Mouse (Mus musculus): Measurements from ENCODE around the gene 2010111I01Rik.

The 2010111I01Rik gene

GRCm38 (mm10) chr13:63111297-63112042, 146.8 kb downstream of the 2010111I01Rik start:
- no peak for DNase-seq (ENCODE audit: extremely low read depth, low read depth)

- no peak for DNase-seq (ENCODE audit: extremely low read depth, low read depth)
Observed at GRCm38 (mm10) chr13:63112043-63112597, 147.4 kb downstream of the 2010111I01Rik start.

- DNase-seq (ENCODE audit: extremely low read depth, low read depth) = no peak
Observed at GRCm38 (mm10) chr13:63112598-63113372, 148.1 kb downstream of the 2010111I01Rik start.

- no peak for DNase-seq (ENCODE audit: extremely low read depth, low read depth)
Observed at GRCm38 (mm10) chr13:63113881-63114301, 149.2 kb downstream of the 2010111I01Rik start.

GRCm38 (mm10) chr13:63115187-63115784, 150.6 kb downstream of the 2010111I01Rik start:
- DNase-seq (ENCODE audit: extremely low read depth, low read depth) = no peak

- no peak for DNase-seq (ENCODE audit: extremely low read depth, low read depth)
Observed at GRCm38 (mm10) chr13:63117495-63118184, 152.9 kb downstream of the 2010111I01Rik start.

GRCm38 (mm10) chr13:63118682-63119081, 154.0 kb downstream of the 2010111I01Rik start:
- no peak for DNase-seq (ENCODE audit: extremely low read depth, low read depth)

GRCm38 (mm10) chr13:63120296-63120695, 155.6 kb downstream of the 2010111I01Rik start:
- DNase-seq (ENCODE audit: extremely low read depth, low read depth) = no peak

GRCm38 (mm10) chr13:63121747-63122146, 157.1 kb downstream of the 2010111I01Rik start:
- DNase-seq (ENCODE audit: extremely low read depth, low read depth) = no peak

GRCm38 (mm10) chr13:63126206-63126605, 161.5 kb downstream of the 2010111I01Rik start:
- DNase-seq (ENCODE audit: extremely low read depth, low read depth) = no peak

GRCm38 (mm10) chr13:63127516-63127915, 162.8 kb downstream of the 2010111I01Rik start:
- no peak for DNase-seq (ENCODE audit: extremely low read depth, low read depth)

- no peak for DNase-seq (ENCODE audit: extremely low read depth, low read depth)
Observed at GRCm38 (mm10) chr13:63134879-63135421, 170.3 kb downstream of the 2010111I01Rik start.

GRCm38 (mm10) chr13:63135994-63136393, 171.3 kb downstream of the 2010111I01Rik start:
- DNase-seq (ENCODE audit: extremely low read depth, low read depth) = no peak

- DNase-seq (ENCODE audit: extremely low read depth, low read depth) = no peak
Observed at GRCm38 (mm10) chr13:63136775-63137174, 172.1 kb downstream of the 2010111I01Rik start.

- DNase-seq (ENCODE audit: extremely low read depth, low read depth) = peak; percentile 12
Observed at GRCm38 (mm10) chr13:63138376-63139048, 173.8 kb downstream of the 2010111I01Rik start.

GRCm38 (mm10) chr13:63139463-63140226, 175.0 kb downstream of the 2010111I01Rik start:
- no peak for DNase-seq (ENCODE audit: extremely low read depth, low read depth)

- no peak for DNase-seq (ENCODE audit: extremely low read depth, low read depth)
Observed at GRCm38 (mm10) chr13:63140784-63141183, 176.1 kb downstream of the 2010111I01Rik start.

- no peak for DNase-seq (ENCODE audit: extremely low read depth, low read depth)
Observed at GRCm38 (mm10) chr13:63141275-63141674, 176.6 kb downstream of the 2010111I01Rik start.

- no peak for DNase-seq (ENCODE audit: extremely low read depth, low read depth)
Observed at GRCm38 (mm10) chr13:63146604-63147188, 182.0 kb downstream of the 2010111I01Rik start.

Data from MEL-GATA-1-ER (cell line).